Mouse (Mus musculus) bone marrow macrophage, adult 2 months (primary cell): Measurements from ENCODE around the gene Snapc1.

Experiments used
- CTCF ChIP-seq: IDR thresholded peaks from 2 replicates; pipeline ENCODE4 v1.5.1; 2012; ENCODE audit warnings: low read depth, mild to moderate bottlenecking, low read length, moderate library complexity
- POLR2A ChIP-seq: IDR thresholded peaks from 2 replicates; pipeline ENCODE4 v1.6.1; 2012; ENCODE audit warnings: mild to moderate bottlenecking, low read depth, low read length, borderline replicate concordance

DNA sequence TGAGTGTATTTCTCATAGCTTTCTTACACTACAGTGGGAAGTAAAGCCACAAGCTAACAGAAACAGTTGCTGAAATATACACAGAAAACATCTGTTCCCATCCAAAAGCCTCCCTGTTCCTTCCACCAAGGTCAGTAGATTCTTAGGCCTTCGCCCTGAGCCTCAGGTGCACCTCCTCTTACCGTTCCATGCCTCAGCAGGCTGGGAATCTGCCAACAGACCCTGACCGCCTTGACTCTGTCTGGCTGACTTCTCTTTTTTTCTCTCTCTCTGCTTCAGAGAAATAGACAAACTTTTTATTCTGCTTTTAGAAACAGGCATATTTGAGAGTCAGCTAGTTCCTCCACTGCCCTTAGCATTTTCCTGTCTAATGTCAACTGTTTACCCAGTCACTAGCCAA lies 13.9 kb downstream of the Snapc1 start:
- TF ChIP-seq CTCF (no peak), POLR2A (no peak)
